Mouse (Mus musculus) T-helper 1 cell (primary cell): ENCODE results near the gene Rhot2.

Source experiments
- in situ Hi-C: fragments of 300-600 bp; cut with MboI, MseI; formaldehyde crosslinking; loops from one replicate; pipeline ENCODE4 v1.15.1; 2025; ENCODE audit warnings: high pct_unique_total_duplicates

The Rhot2 gene

GRCm38 (mm10) chr17:25802825-25803517 is 41.7 kb downstream of the Rhot2 start:
- in situ Hi-C loops = loop anchor here (5.0 kb wide), 1 partner anchor 66 kb away; the partner anchor contains the start of gene Mslnl

GRCm38 (mm10) chr17:25801029-25801428 is 43.6 kb downstream of the Rhot2 start:
- in situ Hi-C loops = loop anchor here (5.0 kb wide), 1 partner anchor 64 kb away; the partner anchor contains the start of gene Mslnl

- in situ Hi-C loops = no loop called here
Measured at GRCm38 (mm10) chr17:25796951-25797369, 47.7 kb downstream of the Rhot2 start, which contains the start of gene Metrn. Gene Metrn, minus strand, starts transcription at chr17:25797136.

- in situ Hi-C loops = no loop called here
Measured at GRCm38 (mm10) chr17:25796211-25796771, 48.4 kb downstream of the Rhot2 start.

- in situ Hi-C loops = no loop called here
Measured at GRCm38 (mm10) chr17:25795609-25796092, 49.0 kb downstream of the Rhot2 start, which contains the start of gene AC134908.4. Gene AC134908.4, minus strand, starts transcription at chr17:25795659.

GRCm38 (mm10) chr17:25794998-25795397 is 49.7 kb downstream of the Rhot2 start:
- in situ Hi-C loops = no loop called here

GRCm38 (mm10) chr17:25794197-25794596 is 50.5 kb downstream of the Rhot2 start:
- in situ Hi-C loops = no loop called here

- in situ Hi-C loops = no loop called here
Measured at GRCm38 (mm10) chr17:25792615-25793014, 52.0 kb downstream of the Rhot2 start, which contains the start of gene Fam173a. Gene Fam173a, minus strand, starts transcription at chr17:25792901.

GRCm38 (mm10) chr17:25791843-25792527 is 52.7 kb downstream of the Rhot2 start:
- in situ Hi-C loops = no loop called here

- in situ Hi-C loops = no loop called here
Measured at GRCm38 (mm10) chr17:25791320-25791842, 53.3 kb downstream of the Rhot2 start.
